Mouse (Mus musculus): Measurements from ENCODE around the gene Slc35f1.

GRCm38 (mm10) chr10:52819661-52820060 lies 129.3 kb downstream of the Slc35f1 start:
- TF ChIP-seq POLR2A (IDR thresholded peaks at IDR 0.05; ENCODE audit: insufficient read depth, low read depth, low read length), result no peak
- no peak for TF ChIP-seq CTCF (IDR thresholded peaks at IDR 0.05; ENCODE audit: insufficient read depth, low read depth, low read length)
